Mouse (Mus musculus) bone marrow macrophage, adult 2 months (primary cell): ENCODE results near the gene Bmp7.

ENCODE experiments used
- CTCF ChIP-seq: IDR thresholded peaks from 2 replicates; pipeline ENCODE4 v1.5.1; 2012; ENCODE audit warnings: low read depth, mild to moderate bottlenecking, low read length, moderate library complexity
- POLR2A ChIP-seq: IDR thresholded peaks from 2 replicates; pipeline ENCODE4 v1.6.1; 2012; ENCODE audit warnings: mild to moderate bottlenecking, low read depth, low read length, borderline replicate concordance

GRCm38 (mm10) chr2:172839317-172839980 lies 100.7 kb downstream of the Bmp7 start:
- no peak for TF ChIP-seq POLR2A
- TF ChIP-seq CTCF, result no peak
